Mouse (Mus musculus) hindbrain, postnatal 0 days (tissue): ENCODE measurements around the gene Jade2. TPM values are rescaled to one million over a fixed set of nuclear protein-coding genes. Genes with fewer than 3 reads are reported as not detected.
A peak's percentile ranks its signal among the peaks of the same experiment; 100 is the strongest.

Experiments
- ATAC-seq: fragments of 200-750 bp; cut with Nextera tagmentation; 2 replicates; pipeline ENCODE4 v1.8.0; 2017; ENCODE audit warnings: mild to moderate bottlenecking, moderate TSS enrichment, moderate library complexity
- DNase-seq: peaks from one replicate; pipeline ENCODE4 v3.0.0-alpha.2; 2015; ENCODE audit warnings: low spot score
- H3K27ac ChIP-seq: fragments of 300-500 bp; sonication (generic); 2 replicates; pipeline ENCODE4 v1.5.1; 2014; ENCODE audit warnings: mild to moderate bottlenecking
- H3K27me3 ChIP-seq: fragments of 300-500 bp; sonication (generic); 2 replicates; pipeline ENCODE4 v1.6.1; 2014; ENCODE audit warnings: low read length, mixed read lengths; ENCODE audit not compliant: insufficient read depth
- H3K36me3 ChIP-seq: fragments of 300-500 bp; sonication (generic); 2 replicates; pipeline ENCODE4 v1.6.1; 2014; ENCODE audit warnings: low read length, mixed read lengths; ENCODE audit not compliant: insufficient read depth
- H3K4me1 ChIP-seq: fragments of 300-500 bp; sonication (generic); 2 replicates; pipeline ENCODE4 v1.6.1; 2014; ENCODE audit warnings: antibody characterized with exemption, low read length, mixed read lengths; ENCODE audit not compliant: insufficient read depth
- H3K4me2 ChIP-seq: fragments of 300-500 bp; sonication (generic); 2 replicates; pipeline ENCODE4 v1.6.1; 2014; ENCODE audit warnings: low read depth, mild to moderate bottlenecking, low read length, moderate library complexity, mixed read lengths
- H3K4me3 ChIP-seq: fragments of 300-500 bp; sonication (generic); 2 replicates; pipeline ENCODE4 v1.5.1; 2014; ENCODE audit warnings: low read length
- H3K9ac ChIP-seq: fragments of 300-500 bp; sonication (generic); replicated peaks from 2 replicates; pipeline ENCODE4 v1.6.1; 2014; ENCODE audit warnings: mild to moderate bottlenecking, low read length, moderate library complexity, mixed read lengths
- H3K9me3 ChIP-seq: fragments of 300-500 bp; sonication (generic); 2 replicates; pipeline ENCODE4 v1.6.1; 2016; ENCODE audit warnings: low read length, mixed read lengths
- CTCF ChIP-seq: IDR thresholded peaks from 2 replicates; pipeline ENCODE4 v1.5.1; 2016; ENCODE audit warnings: antibody characterized with exemption, control low read depth, low read depth
- WGBS: fragments of 180-500 bp; shearing (Covaris S2); extraction: QIAGEN DNeasy Blood & Tissue Kit; methylation state at CpG from one replicate; pipeline ENCODE4 v1.1.7; 2014; 5-methylcytosine and 5-hydroxymethylcytosine counted together
- polyA plus RNA-seq: library from polyadenylated mRNA; unstranded; fragments of >200 nt; fragmentation: Nextera tagmentation; extraction: Ambion mirVana; gene quantifications from 2 replicates; pipeline ENCODE4 v1.2.1, GENCODE M21; 2015
- total RNA-seq: library from RNA; depleted of rRNA; stranded (reverse); fragments of >200 nt; gene quantifications from 2 replicates; pipeline ENCODE4 v1.2.3, GENCODE M21; 2014

The Jade2 gene
- total and polyA plus RNA-seq, 2 experiments from 2014 or later: 1.1 to 4.3 TPM

GRCm38 (mm10) chr11:51857818-51858527 lies 520 bp upstream of the Jade2 start:
- TF ChIP-seq CTCF: no peak
- ATAC-seq (peak; percentile 50), DNase-seq (peak; percentile 77)
- peak overlapping the region; percentile 73 for H3K4me3 ChIP-seq
- H3K9me3 ChIP-seq: no peaks in the 10 kb centered on the region
- under 1% methylated on average over 52 of the region's 52 CpGs for WGBS
- peak overlapping the region; percentile 88 for H3K27ac ChIP-seq
- H3K9ac ChIP-seq: peak overlapping the region; percentile 83
- H3K4me1 ChIP-seq: 0 out of 2 replicates have a peak, but pooled peaks cover 4% of the 10 kb centered on the region
- H3K4me2 ChIP-seq: peak overlapping the region; percentile 98
- H3K27me3 ChIP-seq: no peaks in the 10 kb centered on the region
- H3K36me3 ChIP-seq: no peaks in the 10 kb centered on the region

DNA sequence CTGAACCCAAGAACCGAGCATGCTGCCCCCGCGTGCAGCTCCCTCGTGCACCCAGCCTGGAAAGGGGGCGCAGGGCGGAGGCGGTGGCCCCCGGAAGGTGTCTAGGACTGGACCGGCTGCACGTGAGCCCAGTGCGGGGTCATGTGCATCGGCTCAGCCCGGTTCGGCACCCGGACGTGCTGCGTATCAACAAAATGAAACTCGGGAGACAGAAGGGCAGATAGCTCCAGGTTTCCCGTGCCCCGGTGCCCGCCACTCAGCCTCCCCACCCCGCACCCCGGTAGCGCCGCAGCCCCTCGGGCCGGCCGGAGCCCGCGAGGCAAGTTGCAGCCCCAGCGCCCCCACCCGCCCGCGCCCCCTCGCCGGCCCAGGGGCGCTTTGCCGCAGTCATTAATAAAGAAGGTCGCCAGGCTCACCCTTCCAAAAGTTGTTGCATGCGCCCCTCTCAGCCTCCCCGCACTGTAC lies 805 bp downstream of the Jade2 start:
- peak overlapping the region; percentile 88 for H3K27ac ChIP-seq
- WGBS: under 1% methylated on average over 40 of the region's 41 CpGs
- DNase-seq: peak; percentile 50

GRCm38 (mm10) chr11:51855818-51856615 lies 1.4 kb downstream of the Jade2 start:
- no peak for TF ChIP-seq CTCF

More for the DNA sequence above, 805 bp downstream of the Jade2 start:
- Histone ChIP-seq H3K4me2 (peak overlapping the region; percentile 98), H3K4me3 (peak overlapping the region; percentile 73), H3K27me3 (no peaks in the 10 kb centered on the region), H3K9ac (peak overlapping the region; percentile 83), H3K9me3 (no peaks in the 10 kb centered on the region), H3K36me3 (no peaks in the 10 kb centered on the region), H3K4me1 (0 out of 2 replicates have a peak, but pooled peaks cover 4% of the 10 kb centered on the region)
- TF ChIP-seq CTCF: no peak
- ATAC-seq: peak; percentile 15; the same call in 1 of the 2 replicates

GRCm38 (mm10) chr11:51854981-51855817 lies 2.3 kb downstream of the Jade2 start:
- Histone ChIP-seq H3K4me2 (peak overlapping the region; percentile 98), H3K27me3 (no peaks in the 10 kb centered on the region), H3K27ac (peak overlapping the region; percentile 88), H3K4me1 (0 out of 2 replicates have a peak, but pooled peaks cover 4% of the 10 kb centered on the region), H3K9ac (peak overlapping the region; percentile 83), H3K9me3 (no peaks in the 10 kb centered on the region), H3K4me3 (peak overlapping the region; percentile 73), H3K36me3 (no peaks in the 10 kb centered on the region)
- peak; percentile 49 for TF ChIP-seq CTCF
- 3% methylated on average over 36 of the region's 42 CpGs for WGBS
- DNase-seq: peak; percentile 93
- ATAC-seq: peak; percentile 74

More at GRCm38 (mm10) chr11:51855818-51856615, 1.4 kb downstream of the Jade2 start:
- Histone ChIP-seq H3K27me3 (no peaks in the 10 kb centered on the region), H3K4me3 (peak overlapping the region; percentile 73), H3K4me2 (peak overlapping the region; percentile 98), H3K36me3 (no peaks in the 10 kb centered on the region), H3K4me1 (0 out of 2 replicates have a peak, but pooled peaks cover 4% of the 10 kb centered on the region), H3K9me3 (no peaks in the 10 kb centered on the region), H3K9ac (peak overlapping the region; percentile 83), H3K27ac (peak overlapping the region; percentile 88)
- ATAC-seq (peak; percentile 58), DNase-seq (peak; percentile 67)
- WGBS: under 1% methylated on average over 46 of the region's 47 CpGs

DNA sequence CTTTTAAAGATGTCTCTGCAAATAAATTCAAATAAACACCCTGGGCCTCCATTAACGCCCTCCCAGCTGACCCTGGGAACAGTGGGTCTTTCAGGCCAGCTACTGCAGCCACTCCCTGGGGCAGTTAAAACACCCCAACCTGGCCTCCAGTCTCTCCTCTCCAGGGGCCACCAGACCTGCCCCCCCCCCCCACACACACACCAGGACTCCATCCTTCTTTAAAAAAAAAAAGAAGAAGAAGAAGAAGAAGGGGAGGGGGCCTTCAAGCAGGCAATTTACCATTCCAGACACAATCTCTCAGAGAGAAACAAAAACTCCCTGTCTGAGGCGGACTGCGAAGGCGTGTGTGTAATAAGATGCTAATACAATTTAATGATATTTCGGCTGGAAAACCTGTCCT lies 4.9 kb downstream of the Jade2 start:
- ATAC-seq: no peak
- Histone ChIP-seq H3K36me3 (no peaks in the 10 kb centered on the region), H3K27ac (no peak overlapping the region), H3K4me2 (no peak overlapping the region), H3K27me3 (no peaks in the 10 kb centered on the region), H3K4me1 (0 out of 2 replicates have a peak, but pooled peaks cover 4% of the 10 kb centered on the region), H3K9me3 (no peaks in the 10 kb centered on the region), H3K4me3 (no peak overlapping the region), H3K9ac (no peak overlapping the region)
- TF ChIP-seq CTCF: no peak
- WGBS: 55% methylated on average over 5 of the region's 5 CpGs
- DNase-seq: no peak

- Histone ChIP-seq H3K9me3 (no peaks in the 10 kb centered on the region), H3K36me3 (no peaks in the 10 kb centered on the region), H3K9ac (no peak overlapping the region), H3K27me3 (no peaks in the 10 kb centered on the region), H3K4me3 (no peak overlapping the region), H3K4me2 (no peak overlapping the region), H3K27ac (no peak overlapping the region), H3K4me1 (0 out of 2 replicates have a peak, but pooled peaks cover 4% of the 10 kb centered on the region)
- ATAC-seq: no peak
- 78% methylated on average over 7 of the region's 7 CpGs for WGBS
- TF ChIP-seq CTCF: no peak
- peak; percentile 18 for DNase-seq
Measured at GRCm38 (mm10) chr11:51852091-51852521, 5.3 kb downstream of the Jade2 start.
